Mouse (Mus musculus) urinary bladder, postnatal 4 days (tissue): ENCODE data around the gene Clasp1.

Source experiments
- DNase-seq, 2 experiments: peaks; one replicate each; pipeline ENCODE4 v3.0.0; 2021 to 2022; ENCODE audit warnings: low spot score in 2 of 2

Gene Clasp1

DNA sequence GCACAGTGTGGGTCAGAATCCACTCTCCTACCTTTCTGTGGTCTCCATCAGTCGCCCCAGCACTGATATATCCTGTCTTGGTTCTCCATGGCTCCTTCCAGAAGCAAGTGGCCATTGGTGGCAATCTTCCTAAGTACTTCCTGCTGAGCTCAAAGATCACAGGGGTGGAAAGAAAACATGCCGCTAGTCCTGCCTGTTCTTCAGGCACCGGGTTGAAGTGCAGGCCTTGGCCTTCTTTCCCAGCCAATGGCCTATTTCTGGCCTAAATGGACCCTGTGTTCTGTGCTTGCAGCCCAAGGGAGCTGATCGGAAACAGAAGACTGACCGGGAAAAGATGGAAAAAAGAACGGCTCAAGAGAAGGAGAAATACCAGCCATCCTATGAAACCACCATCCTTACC is 269.9 kb downstream of the Clasp1 start:
- no peak for DNase-seq

DNA sequence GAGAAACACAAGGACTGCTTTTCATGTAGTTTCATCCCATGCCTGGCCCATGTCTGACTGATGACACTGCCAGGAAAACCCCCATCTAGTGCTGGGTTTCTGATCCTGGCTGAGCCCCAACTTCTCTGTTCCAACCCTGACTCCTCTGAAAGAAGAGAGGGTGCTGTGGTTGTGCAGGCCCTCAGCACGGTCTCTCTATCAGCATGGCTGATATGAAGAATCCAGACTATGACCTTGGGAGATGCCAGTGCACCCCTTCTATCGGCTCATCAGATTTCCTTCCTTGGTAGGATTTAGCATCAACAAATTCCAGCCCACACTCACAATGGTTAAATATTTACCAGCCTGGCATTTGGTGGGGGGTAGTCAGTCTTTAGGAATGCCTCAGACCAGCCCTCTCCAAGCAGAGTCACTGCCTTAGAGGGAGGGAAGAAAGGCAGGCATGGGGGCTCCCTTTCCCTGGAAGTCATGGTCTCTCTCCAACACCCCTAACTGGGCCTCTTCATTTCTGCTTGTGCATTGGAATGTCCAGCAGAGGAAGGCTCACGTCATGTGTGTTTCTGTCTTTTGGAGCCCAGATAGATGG is 272.1 kb downstream of the Clasp1 start:
- DNase-seq = no peak
